Mouse (Mus musculus): ENCODE measurements around the gene Mllt6. TPM values are rescaled to one million over a fixed set of nuclear protein-coding genes. Genes with fewer than 3 reads are reported as not detected.
A peak's percentile ranks its signal among the peaks of the same experiment; 100 is the strongest.

The Mllt6 gene
- polyA plus RNA-seq, 1 experiment from 2014 or later = 3.2 TPM

GRCm38 (mm10) chr11:97676050-97676754 lies 13.0 kb downstream of the Mllt6 start:
- WGBS = 78% methylated on average over 15 of the region's 15 CpGs
- H3K4me2 ChIP-seq = no peak overlapping the region
- 0 out of 2 replicates have a peak overlapping the region, but pooled peaks have one; percentile 22 for H3K9ac ChIP-seq
- H3K27ac ChIP-seq = no peak overlapping the region
- H3K27me3 ChIP-seq = no peaks in the 10 kb centered on the region
- no peak for ATAC-seq
- H3K4me1 ChIP-seq = peaks cover 35% of the 10 kb centered on the region
- no peaks in the 10 kb centered on the region for H3K9me3 ChIP-seq (replicated peaks)
- H3K36me3 ChIP-seq (ENCODE audit: poor library complexity, severe bottlenecking) = peaks cover 95% of the 10 kb centered on the region
- H3K4me3 ChIP-seq = no peak overlapping the region

- Histone ChIP-seq H3K36me3 (ENCODE audit: poor library complexity, severe bottlenecking) (peaks cover 95% of the 10 kb centered on the region), H3K4me2 (peak overlapping the region; percentile 3; the same call in 1 of the 2 replicates), H3K27me3 (no peaks in the 10 kb centered on the region), H3K4me3 (no peak overlapping the region; the same call in 1 of the 2 replicates), H3K27ac (peak overlapping the region; percentile 31), H3K4me1 (peaks cover 35% of the 10 kb centered on the region), H3K9ac (peak overlapping the region; percentile 54; the same call in 1 of the 2 replicates), H3K9me3 (replicated peaks) (no peaks in the 10 kb centered on the region)
- 9% methylated on average over 15 of the region's 15 CpGs for WGBS
- ATAC-seq = no peak
Measured at GRCm38 (mm10) chr11:97677381-97677780, 14.2 kb downstream of the Mllt6 start.

GRCm38 (mm10) chr11:97677842-97678241 lies 14.6 kb downstream of the Mllt6 start:
- Histone ChIP-seq H3K4me3 (no peak overlapping the region; the same call in 1 of the 2 replicates), H3K9ac (0 out of 2 replicates have a peak overlapping the region, but pooled peaks have one; percentile 21), H3K4me2 (no peak overlapping the region), H3K27ac (peak overlapping the region; percentile 31), H3K36me3 (ENCODE audit: poor library complexity, severe bottlenecking) (peaks cover 95% of the 10 kb centered on the region), H3K9me3 (replicated peaks) (no peaks in the 10 kb centered on the region), H3K27me3 (no peaks in the 10 kb centered on the region), H3K4me1 (peaks cover 35% of the 10 kb centered on the region)
- no peak for ATAC-seq
- 31% methylated on average over 8 of the region's 8 CpGs for WGBS

- no peak overlapping the region for H3K4me3 ChIP-seq
- H3K9ac ChIP-seq = peak overlapping the region; percentile 21; the same call in 1 of the 2 replicates
- peaks cover 90% of the 10 kb centered on the region for H3K36me3 ChIP-seq (ENCODE audit: poor library complexity, severe bottlenecking)
- peaks cover 35% of the 10 kb centered on the region for H3K4me1 ChIP-seq
- no peaks in the 10 kb centered on the region for H3K27me3 ChIP-seq
- H3K4me2 ChIP-seq = no peak overlapping the region
- WGBS = 69% methylated on average over 15 of the region's 15 CpGs
- H3K27ac ChIP-seq = peak overlapping the region; percentile 31
- no peaks in the 10 kb centered on the region for H3K9me3 ChIP-seq (replicated peaks)
- ATAC-seq = 0 out of 2 replicates have a peak, but pooled peaks have one; percentile 39
Measured at GRCm38 (mm10) chr11:97678301-97678700, 15.1 kb downstream of the Mllt6 start.

GRCm38 (mm10) chr11:97680430-97680829 lies 17.2 kb downstream of the Mllt6 start:
- peak overlapping the region; percentile 7; the same call in 1 of the 2 replicates for H3K4me2 ChIP-seq
- H3K9ac ChIP-seq = peak overlapping the region; percentile 38
- H3K27me3 ChIP-seq = no peaks in the 10 kb centered on the region
- 65% methylated on average over 12 of the region's 12 CpGs for WGBS
- peaks cover 43% of the 10 kb centered on the region for H3K4me1 ChIP-seq
- H3K4me3 ChIP-seq = no peak overlapping the region
- H3K36me3 ChIP-seq (ENCODE audit: poor library complexity, severe bottlenecking) = peaks cover 69% of the 10 kb centered on the region
- H3K9me3 ChIP-seq (replicated peaks) = no peaks in the 10 kb centered on the region
- 0 out of 2 replicates have a peak, but pooled peaks have one; percentile 3 for ATAC-seq
- H3K27ac ChIP-seq = peak overlapping the region; percentile 38; the same call in 1 of the 2 replicates

GRCm38 (mm10) chr11:97682504-97683055 lies 19.4 kb downstream of the Mllt6 start:
- no peak overlapping the region for H3K27ac ChIP-seq
- no peak overlapping the region for H3K9ac ChIP-seq
- ATAC-seq = no peak
- no peaks in the 10 kb centered on the region for H3K9me3 ChIP-seq (replicated peaks)
- 70% methylated on average over 6 of the region's 6 CpGs for WGBS
- no peak overlapping the region for H3K4me3 ChIP-seq
- H3K4me1 ChIP-seq = peaks cover 39% of the 10 kb centered on the region
- H3K4me2 ChIP-seq = no peak overlapping the region
- no peaks in the 10 kb centered on the region for H3K27me3 ChIP-seq
- H3K36me3 ChIP-seq (ENCODE audit: poor library complexity, severe bottlenecking) = peaks cover 49% of the 10 kb centered on the region

- H3K9ac ChIP-seq = no peak overlapping the region
- peaks cover 46% of the 10 kb centered on the region for H3K36me3 ChIP-seq (ENCODE audit: poor library complexity, severe bottlenecking)
Measured at GRCm38 (mm10) chr11:97684063-97684680, 21.0 kb downstream of the Mllt6 start.

GRCm38 (mm10) chr11:97684766-97685165 lies 21.6 kb downstream of the Mllt6 start:
- Histone ChIP-seq H3K9me3 (replicated peaks) (no peaks in the 10 kb centered on the region), H3K36me3 (ENCODE audit: poor library complexity, severe bottlenecking) (peaks cover 46% of the 10 kb centered on the region), H3K9ac (no peak overlapping the region; the same call in 1 of the 2 replicates), H3K4me3 (no peak overlapping the region), H3K27me3 (no peaks in the 10 kb centered on the region), H3K4me2 (0 out of 2 replicates have a peak overlapping the region, but pooled peaks have one; percentile 92), H3K4me1 (peaks cover 29% of the 10 kb centered on the region), H3K27ac (peak overlapping the region; percentile 35; the same call in 1 of the 2 replicates)
- ATAC-seq = no peak
- 39% methylated on average over 7 of the region's 7 CpGs for WGBS

More at GRCm38 (mm10) chr11:97684063-97684680, 21.0 kb downstream of the Mllt6 start:
- 79% methylated on average over 6 of the region's 6 CpGs for WGBS
- Histone ChIP-seq H3K9me3 (replicated peaks) (no peaks in the 10 kb centered on the region), H3K27me3 (no peaks in the 10 kb centered on the region), H3K4me2 (no peak overlapping the region), H3K27ac (no peak overlapping the region), H3K4me1 (peaks cover 29% of the 10 kb centered on the region), H3K4me3 (no peak overlapping the region)
- ATAC-seq = no peak

GRCm38 (mm10) chr11:97685613-97686321 lies 22.6 kb downstream of the Mllt6 start, which contains the start of gene Cisd3:
Cisd3 (plus strand) TSS chr11:97685826.
- H3K9me3 ChIP-seq (replicated peaks) = no peaks in the 10 kb centered on the region
- peaks cover 47% of the 10 kb centered on the region for H3K36me3 ChIP-seq (ENCODE audit: poor library complexity, severe bottlenecking)
- peak within 1 kb of the TSS; percentile 35; the same call in 1 of the 2 replicates for H3K27ac ChIP-seq
- peaks cover 21% of the 10 kb centered on the region for H3K4me1 ChIP-seq
- peak; percentile 71 for ATAC-seq
- peak within 1 kb of the TSS; percentile 72 for H3K9ac ChIP-seq
- 1% methylated on average over 41 of the region's 43 CpGs for WGBS
- H3K27me3 ChIP-seq = no peaks in the 10 kb centered on the region
- H3K4me2 ChIP-seq = peak within 1 kb of the TSS; percentile 92
- H3K4me3 ChIP-seq = peak within 1 kb of the TSS; percentile 46

- 71% methylated on average over 11 of the region's 11 CpGs for WGBS
- H3K9ac ChIP-seq = 0 out of 2 replicates have a peak overlapping the region, but pooled peaks have one; percentile 41
- no peaks in the 10 kb centered on the region for H3K27me3 ChIP-seq
- no peaks in the 10 kb centered on the region for H3K9me3 ChIP-seq (replicated peaks)
- H3K4me2 ChIP-seq = peak overlapping the region; percentile 92
- H3K36me3 ChIP-seq (ENCODE audit: poor library complexity, severe bottlenecking) = peaks cover 48% of the 10 kb centered on the region
- no peak overlapping the region for H3K27ac ChIP-seq
- no peak for ATAC-seq
- H3K4me1 ChIP-seq = peaks cover 21% of the 10 kb centered on the region
- H3K4me3 ChIP-seq = peak overlapping the region; percentile 46; the same call in 1 of the 2 replicates
Measured at GRCm38 (mm10) chr11:97686322-97686908, 23.2 kb downstream of the Mllt6 start.

- H3K27me3 ChIP-seq = no peaks in the 10 kb centered on the region
- H3K27ac ChIP-seq = no peak overlapping the region; the same call in 1 of the 2 replicates
- WGBS = 83% methylated on average over 3 of the region's 3 CpGs
- 0 out of 2 replicates have a peak overlapping the region, but pooled peaks have one; percentile 30 for H3K9ac ChIP-seq
- peaks cover 21% of the 10 kb centered on the region for H3K4me1 ChIP-seq
- H3K9me3 ChIP-seq (replicated peaks) = no peaks in the 10 kb centered on the region
- ATAC-seq = no peak
- no peak overlapping the region for H3K4me3 ChIP-seq
- peaks cover 48% of the 10 kb centered on the region for H3K36me3 ChIP-seq (ENCODE audit: poor library complexity, severe bottlenecking)
- H3K4me2 ChIP-seq = no peak overlapping the region
Measured at GRCm38 (mm10) chr11:97687061-97687460, 23.8 kb downstream of the Mllt6 start.
